Mouse (Mus musculus): ENCODE measurements around the gene Kbtbd13. TPM values are rescaled to one million over a fixed set of nuclear protein-coding genes. Genes with fewer than 3 reads are reported as not detected.

The Kbtbd13 gene
- polyA plus RNA-seq, 1 experiment, result 0.57 TPM

DNA sequence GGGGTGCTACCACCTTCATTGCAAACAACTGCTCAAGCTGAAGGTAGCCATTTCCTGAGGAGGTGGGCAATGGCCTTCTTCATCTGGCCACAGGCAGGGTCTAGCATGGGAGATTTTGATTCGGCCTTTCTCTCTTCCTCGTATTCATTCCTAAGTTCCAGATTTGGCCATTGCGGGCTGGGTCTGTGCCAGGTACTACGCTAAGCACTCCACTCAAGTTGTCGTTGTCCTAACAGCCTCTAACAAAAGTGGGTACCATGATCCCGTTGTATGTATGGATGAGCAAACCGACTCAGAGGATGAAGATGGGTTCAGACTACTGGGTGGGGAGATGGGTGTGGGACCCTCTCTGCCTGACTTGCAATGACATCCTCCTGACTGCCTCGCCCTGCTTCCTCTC lies 18.9 kb upstream of the Kbtbd13 start:
- Histone ChIP-seq H3K36me3 (ENCODE audit: control insufficient read depth, insufficient read depth, low read length) (peaks cover 35% of the 10 kb centered on the region), H3K4me1 (ENCODE audit: control insufficient read depth, insufficient read depth, insufficient read length, low read length) (peaks cover 21% of the 10 kb centered on the region; the same call in 1 of the 2 replicates), H3K27me3 (ENCODE audit: control insufficient read depth, insufficient read depth, low read length) (no peaks in the 10 kb centered on the region), H3K27ac (ENCODE audit: insufficient read depth, low read depth, low read length) (no peak overlapping the region), H3K4me3 (ENCODE audit: low read depth, low read length) (no peak overlapping the region)
- TF ChIP-seq CTCF (IDR thresholded peaks at IDR 0.05; ENCODE audit: extremely low read depth, insufficient read length, insufficient replicate concordance, low read depth, low read length) (no peak), POLR2A (IDR thresholded peaks at IDR 0.05; ENCODE audit: low read depth, low read length) (no peak)
- 84% methylated on average over 8 of the region's 8 CpGs for WGBS

- Histone ChIP-seq H3K27ac (ENCODE audit: insufficient read depth, low read depth, low read length) (peak overlapping the region; percentile 85), H3K27me3 (ENCODE audit: control insufficient read depth, insufficient read depth, low read length) (no peaks in the 10 kb centered on the region), H3K4me3 (ENCODE audit: low read depth, low read length) (no peak overlapping the region), H3K4me1 (ENCODE audit: control insufficient read depth, insufficient read depth, insufficient read length, low read length) (peaks cover 27% of the 10 kb centered on the region; the same call in 1 of the 2 replicates), H3K36me3 (ENCODE audit: control insufficient read depth, insufficient read depth, low read length) (peaks cover 26% of the 10 kb centered on the region)
- TF ChIP-seq POLR2A (IDR thresholded peaks at IDR 0.05; ENCODE audit: low read depth, low read length) (no peak), CTCF (IDR thresholded peaks at IDR 0.05; ENCODE audit: extremely low read depth, insufficient read length, insufficient replicate concordance, low read depth, low read length) (no peak)
- WGBS, result 35% methylated on average over 5 of the region's 5 CpGs
Observed at GRCm38 (mm10) chr9:65408871-65409295, 17.4 kb upstream of the Kbtbd13 start.

DNA sequence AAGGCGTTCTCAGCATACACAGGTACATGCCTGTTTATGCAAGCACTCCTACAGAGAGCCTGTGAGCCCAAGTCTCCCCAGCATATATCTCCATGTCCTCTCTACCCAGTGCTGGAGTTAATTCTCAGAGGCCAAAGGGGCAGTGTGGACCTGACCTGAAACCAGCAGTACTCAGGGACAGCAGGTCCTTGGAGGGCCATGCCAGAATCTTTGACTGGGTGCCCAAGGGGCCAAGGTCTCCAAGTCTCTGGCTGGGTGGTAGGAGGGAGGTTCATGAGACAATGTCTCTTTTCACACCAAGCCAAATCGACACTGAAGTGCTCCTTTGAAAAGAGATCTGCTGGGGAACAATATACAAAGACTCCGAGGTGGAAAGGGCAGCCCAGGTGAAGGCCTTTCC lies 16.4 kb upstream of the Kbtbd13 start:
- no peak overlapping the region for H3K4me3 ChIP-seq (ENCODE audit: low read depth, low read length)
- peak overlapping the region; percentile 85 for H3K27ac ChIP-seq (ENCODE audit: insufficient read depth, low read depth, low read length)
- no peaks in the 10 kb centered on the region for H3K27me3 ChIP-seq (ENCODE audit: control insufficient read depth, insufficient read depth, low read length)
- 82% methylated on average over 3 of the region's 3 CpGs for WGBS
- peaks cover 18% of the 10 kb centered on the region for H3K36me3 ChIP-seq (ENCODE audit: control insufficient read depth, insufficient read depth, low read length)
- TF ChIP-seq CTCF (IDR thresholded peaks at IDR 0.05; ENCODE audit: extremely low read depth, insufficient read length, insufficient replicate concordance, low read depth, low read length), result no peak
- TF ChIP-seq POLR2A (IDR thresholded peaks at IDR 0.05; ENCODE audit: low read depth, low read length), result no peak
- H3K4me1 ChIP-seq (ENCODE audit: control insufficient read depth, insufficient read depth, insufficient read length, low read length), result peaks cover 27% of the 10 kb centered on the region; the same call in 1 of the 2 replicates

GRCm38 (mm10) chr9:65407327-65407726 lies 15.9 kb upstream of the Kbtbd13 start:
- no peak for TF ChIP-seq POLR2A (IDR thresholded peaks at IDR 0.05; ENCODE audit: low read depth, low read length)
- TF ChIP-seq CTCF (IDR thresholded peaks at IDR 0.05; ENCODE audit: extremely low read depth, insufficient read length, insufficient replicate concordance, low read depth, low read length), result no peak
- no peak overlapping the region for H3K4me3 ChIP-seq (ENCODE audit: low read depth, low read length)
- no peak overlapping the region for H3K27ac ChIP-seq (ENCODE audit: insufficient read depth, low read depth, low read length)
- WGBS, result 88% methylated on average over 5 of the region's 5 CpGs
- H3K4me1 ChIP-seq (ENCODE audit: control insufficient read depth, insufficient read depth, insufficient read length, low read length), result peaks cover 27% of the 10 kb centered on the region; the same call in 1 of the 2 replicates
- peaks cover 13% of the 10 kb centered on the region for H3K36me3 ChIP-seq (ENCODE audit: control insufficient read depth, insufficient read depth, low read length)
- no peaks in the 10 kb centered on the region for H3K27me3 ChIP-seq (ENCODE audit: control insufficient read depth, insufficient read depth, low read length)

- Histone ChIP-seq H3K4me1 (ENCODE audit: control insufficient read depth, insufficient read depth, insufficient read length, low read length) (peaks cover 22% of the 10 kb centered on the region; the same call in 1 of the 2 replicates), H3K27me3 (ENCODE audit: control insufficient read depth, insufficient read depth, low read length) (no peaks in the 10 kb centered on the region), H3K36me3 (ENCODE audit: control insufficient read depth, insufficient read depth, low read length) (no peaks in the 10 kb centered on the region), H3K4me3 (ENCODE audit: low read depth, low read length) (no peak overlapping the region), H3K27ac (ENCODE audit: insufficient read depth, low read depth, low read length) (no peak overlapping the region)
- 69% methylated on average over 2 of the region's 2 CpGs for WGBS
- TF ChIP-seq CTCF (IDR thresholded peaks at IDR 0.05; ENCODE audit: extremely low read depth, insufficient read length, insufficient replicate concordance, low read depth, low read length) (no peak), POLR2A (IDR thresholded peaks at IDR 0.05; ENCODE audit: low read depth, low read length) (no peak)
Observed at GRCm38 (mm10) chr9:65405184-65405449, 13.7 kb upstream of the Kbtbd13 start.

DNA sequence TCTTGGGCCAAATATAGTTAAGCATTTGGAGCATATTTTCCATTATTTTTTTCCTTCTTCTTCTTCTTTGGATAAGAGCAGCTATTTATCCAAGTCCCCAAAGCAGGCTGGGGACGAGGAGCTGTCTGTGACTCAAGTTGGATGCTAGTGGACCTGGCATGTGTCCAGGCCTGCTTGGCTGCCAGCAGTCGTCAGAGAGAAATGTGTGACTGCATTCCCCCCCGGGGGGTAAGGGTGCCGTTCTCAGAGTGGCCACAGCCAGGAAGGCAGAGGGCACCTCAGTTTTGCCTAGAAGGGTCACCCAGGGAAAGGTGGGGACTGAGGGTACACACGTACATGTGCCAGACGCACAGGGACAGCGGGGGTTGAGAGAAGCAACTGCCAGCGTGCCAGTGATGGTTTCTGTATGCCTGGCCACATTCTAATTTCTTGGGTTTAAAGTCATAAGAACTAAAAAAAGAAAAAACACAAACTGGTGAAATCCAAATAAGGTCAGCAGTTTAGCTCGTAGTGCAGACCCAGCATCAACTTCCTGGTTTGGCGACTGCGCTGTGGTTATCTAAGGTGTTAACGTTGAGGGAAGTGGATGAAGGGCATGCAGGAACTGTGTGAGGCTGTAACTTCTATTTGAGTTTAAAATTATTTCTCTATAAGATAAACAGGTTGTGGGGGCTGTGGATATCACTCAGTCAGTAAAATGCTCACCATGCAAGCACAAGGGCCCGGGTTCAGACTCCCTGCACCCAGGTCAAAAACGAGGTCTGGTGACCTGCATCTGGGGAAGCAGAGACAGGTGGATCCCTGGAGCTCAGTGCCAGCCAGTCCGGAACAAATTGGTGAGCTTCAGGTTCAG lies 13.1 kb upstream of the Kbtbd13 start:
- H3K4me1 ChIP-seq (ENCODE audit: control insufficient read depth, insufficient read depth, insufficient read length, low read length), result peaks cover 17% of the 10 kb centered on the region; the same call in 1 of the 2 replicates
- no peak overlapping the region for H3K27ac ChIP-seq (ENCODE audit: insufficient read depth, low read depth, low read length)
- 28% methylated on average over 15 of the region's 15 CpGs for WGBS
- H3K4me3 ChIP-seq (ENCODE audit: low read depth, low read length), result no peak overlapping the region
- no peaks in the 10 kb centered on the region for H3K36me3 ChIP-seq (ENCODE audit: control insufficient read depth, insufficient read depth, low read length)
- H3K27me3 ChIP-seq (ENCODE audit: control insufficient read depth, insufficient read depth, low read length), result no peaks in the 10 kb centered on the region
- TF ChIP-seq POLR2A (IDR thresholded peaks at IDR 0.05; ENCODE audit: low read depth, low read length), result no peak
- TF ChIP-seq CTCF (IDR thresholded peaks at IDR 0.05; ENCODE audit: extremely low read depth, insufficient read length, insufficient replicate concordance, low read depth, low read length), result no peak

- H3K36me3 ChIP-seq (ENCODE audit: control insufficient read depth, insufficient read depth, low read length), result no peaks in the 10 kb centered on the region
- no peak overlapping the region for H3K27ac ChIP-seq (ENCODE audit: insufficient read depth, low read depth, low read length)
- 89% methylated on average over 6 of the region's 6 CpGs for whole genome bisulfite sequencing
- H3K4me3 ChIP-seq (ENCODE audit: low read depth, low read length), result no peak overlapping the region
- no peaks in the 10 kb centered on the region for H3K27me3 ChIP-seq (ENCODE audit: control insufficient read depth, insufficient read depth, low read length)
- no peak for TF ChIP-seq POLR2A (IDR thresholded peaks at IDR 0.05; ENCODE audit: low read depth, low read length)
- peaks cover 11% of the 10 kb centered on the region for H3K4me1 ChIP-seq (ENCODE audit: control insufficient read depth, insufficient read depth, insufficient read length, low read length)
Observed at GRCm38 (mm10) chr9:65399934-65400333, 8.5 kb upstream of the Kbtbd13 start.

All from small intestine, adult 2 months (tissue).